Mouse (Mus musculus): ENCODE results near the gene Itga9.

DNA sequence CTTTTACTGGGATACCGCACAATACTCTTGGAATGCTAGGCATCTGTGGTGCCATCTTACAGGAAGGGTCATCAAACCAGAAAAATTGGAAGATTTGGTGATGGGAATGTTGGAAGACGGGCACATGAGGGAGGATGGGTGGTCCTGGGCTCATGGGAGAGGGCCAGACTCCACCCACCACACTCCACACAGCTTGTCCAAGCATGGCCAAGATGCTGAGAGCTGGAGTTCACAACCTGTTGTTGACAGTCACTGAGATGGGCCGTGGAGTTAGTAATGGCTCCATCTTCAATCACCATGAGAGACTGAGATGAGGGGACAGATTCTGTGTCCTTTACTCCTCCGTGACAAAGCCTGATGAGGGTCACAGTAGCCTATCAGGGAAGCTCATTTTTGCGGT lies 207.0 kb downstream of the Itga9 start:
- TF ChIP-seq POLR2A (IDR thresholded peaks at IDR 0.05; ENCODE audit: insufficient read depth, low read depth, low read length) = no peak
- no peak for TF ChIP-seq CTCF (IDR thresholded peaks at IDR 0.05; ENCODE audit: insufficient read depth, low read depth, low read length)

All from olfactory bulb, adult 2 months (tissue).